Mouse (Mus musculus) c-Kit-positive CD71-positive TER-119-negative erythroid progenitor cells, embryonic 14.5 days (primary cell): Measurements from ENCODE around the gene Tcap.

Source experiments
- DNase-seq: peaks from one replicate; pipeline ENCODE4 v3.0.0-alpha.2; 2013; ENCODE audit warnings: low read depth

The Tcap gene

DNA sequence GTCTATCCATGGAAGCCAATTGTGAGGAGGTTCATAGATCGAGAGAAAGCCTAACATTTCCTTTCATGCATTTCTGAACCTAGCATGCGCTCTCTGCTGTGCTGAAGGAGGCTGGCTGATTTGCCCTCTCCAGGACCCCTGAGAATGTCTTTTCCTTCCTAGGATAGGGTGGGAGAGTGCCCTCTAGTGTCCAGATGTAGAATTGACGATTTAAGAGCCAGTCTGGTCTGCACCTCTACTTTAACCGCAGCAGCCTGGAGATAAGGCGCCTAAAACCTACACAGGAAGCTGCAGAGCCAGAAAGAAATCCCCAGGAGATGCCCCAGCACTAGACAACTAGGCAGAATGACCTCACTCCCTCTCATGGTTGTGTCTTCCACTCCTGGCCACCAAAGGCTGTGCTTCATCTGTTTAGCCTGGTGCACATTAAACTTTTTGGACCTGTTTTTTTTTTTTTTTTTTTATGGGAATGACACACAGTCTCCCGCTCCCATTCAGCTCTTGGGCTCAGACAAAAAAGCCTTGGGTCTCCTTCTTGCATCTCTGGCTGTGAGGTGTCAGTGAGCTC lies 27.8 kb upstream of the Tcap start:
- DNase-seq = peak; percentile 75

DNA sequence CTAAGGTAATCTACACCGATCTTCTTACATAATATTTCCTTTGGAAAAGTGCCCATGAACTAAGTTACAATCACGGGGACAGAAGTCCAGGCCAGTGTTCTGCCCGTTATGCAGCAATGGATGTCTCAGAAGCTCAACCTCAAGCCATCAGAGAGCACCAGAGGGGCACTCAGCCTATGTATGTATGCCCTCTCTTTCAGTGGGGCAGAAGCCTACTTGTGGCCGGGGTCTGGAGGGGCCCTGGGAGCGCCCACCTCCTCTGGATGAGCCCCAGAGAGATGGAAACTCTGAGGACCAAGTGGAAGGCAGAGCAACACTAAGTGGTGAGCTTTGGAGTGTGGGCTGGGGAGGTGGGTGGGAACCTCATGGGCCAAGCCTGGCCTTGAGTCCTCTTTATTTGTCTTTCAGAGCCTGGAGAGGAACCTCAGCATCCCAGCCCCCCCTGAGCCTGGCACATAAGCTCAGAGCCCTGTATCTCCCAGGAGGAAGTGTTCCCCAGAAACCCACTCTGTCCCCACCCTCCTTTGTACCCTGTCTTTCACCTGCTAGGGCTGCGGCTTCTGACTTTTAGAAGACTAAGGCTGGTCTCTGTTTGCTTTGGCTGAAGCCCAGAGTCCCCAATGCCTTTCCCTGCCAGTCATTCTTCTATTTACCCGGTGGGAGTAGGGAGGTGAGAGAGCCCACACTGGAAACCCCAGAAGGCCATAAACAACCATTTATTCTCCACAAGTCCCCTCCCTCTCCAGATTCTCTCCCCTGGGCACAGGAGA lies 26.8 kb upstream of the Tcap start:
- no peak for DNase-seq

GRCm38 (mm10) chr11:98357396-98358160 lies 26.0 kb upstream of the Tcap start:
- DNase-seq = no peak

DNA sequence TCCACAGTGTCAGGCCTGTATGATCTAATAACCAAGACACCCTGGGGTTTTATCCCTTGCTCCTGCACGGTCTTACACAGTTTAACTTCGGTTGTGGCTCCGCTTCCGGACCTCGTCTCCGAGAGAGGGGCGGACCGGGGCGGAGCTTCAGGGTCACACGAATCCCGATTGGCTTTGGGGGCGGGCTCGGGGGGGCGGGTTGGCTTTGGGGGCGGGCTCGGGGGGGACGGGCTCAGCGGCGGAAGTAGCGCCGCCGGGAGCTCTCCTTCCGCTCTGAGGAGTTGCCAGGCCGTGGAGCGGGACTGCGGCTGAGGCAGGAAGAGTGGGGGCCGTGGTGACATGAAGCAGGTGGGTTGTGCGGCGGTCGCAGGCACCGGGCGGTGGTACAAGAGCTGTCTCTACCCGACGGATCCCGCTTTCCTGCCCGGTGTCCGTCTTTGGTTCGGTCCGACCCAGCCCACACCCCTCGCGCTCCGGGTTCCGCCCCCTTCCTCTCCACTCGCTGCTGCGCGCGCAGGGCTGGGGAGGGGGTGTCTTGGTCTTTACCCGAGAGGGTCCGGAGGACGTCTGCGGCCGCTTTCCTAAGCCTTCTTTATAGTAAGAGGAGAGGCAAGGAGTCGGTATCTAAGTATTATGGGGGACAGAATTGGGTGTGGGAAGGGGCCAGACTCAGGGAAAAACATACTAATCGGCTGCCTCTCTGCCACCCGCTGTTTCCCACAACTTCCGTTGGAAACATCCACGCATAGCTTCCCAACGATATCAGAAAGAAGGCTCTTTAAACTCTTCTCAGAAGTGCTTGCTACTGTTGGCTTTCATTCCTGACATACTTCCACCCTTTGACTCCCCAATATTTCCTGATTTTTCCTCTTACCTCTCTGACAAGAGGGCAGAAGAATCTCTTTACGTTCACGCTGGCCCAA lies 25.2 kb upstream of the Tcap start, which contains the start of gene Stard3:
Stard3 (plus strand) TSS at position 208 of the 923 bp plus-strand sequence.
- peak; percentile 89 for DNase-seq

GRCm38 (mm10) chr11:98360866-98361521 lies 22.6 kb upstream of the Tcap start:
- DNase-seq = no peak

GRCm38 (mm10) chr11:98363817-98364216 lies 19.8 kb upstream of the Tcap start:
- DNase-seq = no peak

GRCm38 (mm10) chr11:98364410-98364809 lies 19.2 kb upstream of the Tcap start:
- no peak for DNase-seq

DNA sequence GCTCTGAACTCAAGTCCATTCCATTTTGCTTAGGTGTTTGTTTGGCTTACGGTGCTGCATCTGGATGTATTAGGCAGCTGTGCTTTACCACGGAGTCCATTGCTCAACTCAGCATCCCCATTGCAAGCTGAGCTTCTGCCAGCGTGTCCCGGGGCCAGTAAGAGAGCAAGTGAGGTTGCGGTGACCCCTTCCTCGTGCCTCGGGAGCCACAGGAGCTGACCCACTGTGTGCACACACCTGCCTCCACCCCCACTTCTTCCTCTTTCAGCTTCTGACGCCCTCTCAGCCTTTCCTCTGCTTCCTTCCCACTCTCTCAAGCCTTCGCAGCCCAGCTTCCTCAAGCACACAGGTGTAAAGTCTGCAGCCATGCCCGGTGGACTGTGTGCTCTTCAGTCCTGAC lies 17.3 kb upstream of the Tcap start:
- DNase-seq = no peak

GRCm38 (mm10) chr11:98367171-98367862 lies 16.3 kb upstream of the Tcap start:
- DNase-seq = no peak

DNA sequence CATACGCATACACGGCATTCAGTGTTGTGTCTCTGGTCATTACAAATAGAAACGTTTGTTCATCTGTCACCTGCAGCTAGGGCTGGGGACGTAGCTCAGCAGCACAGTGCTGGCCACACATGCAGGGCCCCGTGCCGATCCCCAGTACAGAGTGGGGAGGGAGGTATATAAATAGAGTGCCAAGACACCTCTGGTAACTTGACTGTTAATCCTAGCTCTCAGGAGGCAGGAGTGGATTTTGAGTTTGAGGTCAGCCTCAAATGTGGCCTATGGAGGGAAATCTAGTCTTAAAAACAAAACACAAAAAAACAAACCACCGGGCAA lies 15.8 kb upstream of the Tcap start:
- DNase-seq = no peak

DNA sequence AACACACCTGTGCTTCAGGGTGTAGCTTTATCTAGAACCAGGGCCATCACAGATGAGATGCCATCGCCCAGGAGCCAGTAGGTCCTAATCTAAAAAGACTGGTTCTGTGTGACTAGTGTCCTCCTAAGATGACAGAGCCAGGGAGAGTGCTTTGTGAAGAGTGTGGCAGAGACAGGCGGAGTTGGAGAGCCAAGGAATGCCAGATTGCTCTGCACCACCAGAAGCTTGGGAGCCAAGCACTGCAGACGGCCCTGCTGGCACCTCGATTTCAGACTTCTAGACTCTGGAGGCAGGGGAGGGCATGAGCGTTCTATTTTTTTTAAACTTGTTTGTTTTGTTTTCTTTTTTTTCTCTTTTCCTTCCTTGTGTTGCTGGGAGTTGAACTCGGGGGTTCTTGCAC lies 14.3 kb upstream of the Tcap start:
- DNase-seq = no peak

DNA sequence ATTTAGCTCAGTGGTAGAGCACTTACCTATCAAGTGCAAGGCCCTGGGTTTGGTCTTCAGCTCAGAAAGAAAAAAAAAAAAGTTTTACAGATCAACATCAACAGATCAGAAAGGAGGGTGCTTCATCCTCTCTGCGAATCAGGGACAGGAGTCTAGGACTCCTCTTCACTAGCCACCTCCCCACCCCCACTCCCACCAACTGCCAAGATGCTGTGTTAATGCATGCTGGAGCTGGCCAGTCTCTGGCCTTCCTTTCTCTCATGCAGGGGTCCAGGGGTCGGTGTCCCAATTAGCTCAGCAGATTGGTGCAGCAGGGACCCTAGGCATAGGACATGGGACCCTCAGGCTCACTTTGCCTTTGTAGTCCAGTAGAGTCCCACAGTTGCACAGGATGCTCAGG lies 13.0 kb upstream of the Tcap start:
- DNase-seq = no peak

GRCm38 (mm10) chr11:98371556-98372240 lies 11.9 kb upstream of the Tcap start:
- DNase-seq = no peak

DNA sequence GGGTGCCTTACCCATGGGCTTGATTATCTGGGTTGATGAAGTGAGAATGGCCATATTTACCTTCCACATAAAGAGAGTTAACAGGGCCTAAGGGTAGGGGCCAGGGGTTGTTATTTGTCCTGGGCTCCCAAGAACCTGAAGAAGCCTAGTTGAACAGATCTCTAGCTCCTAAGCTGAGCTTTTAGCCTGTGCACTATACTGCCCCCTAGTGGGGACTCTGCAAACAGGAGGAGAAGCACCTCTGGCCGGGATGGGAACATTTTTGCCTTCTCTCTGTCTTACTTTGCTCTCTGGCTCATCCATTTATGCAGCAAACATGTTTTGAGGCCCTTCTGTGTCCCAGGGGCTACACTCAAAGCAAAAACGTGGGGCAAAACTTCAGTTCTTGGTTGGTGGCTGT lies 11.2 kb upstream of the Tcap start:
- DNase-seq = peak; percentile 57

- DNase-seq = no peak
Measured at GRCm38 (mm10) chr11:98373244-98373643, 10.4 kb upstream of the Tcap start.

DNA sequence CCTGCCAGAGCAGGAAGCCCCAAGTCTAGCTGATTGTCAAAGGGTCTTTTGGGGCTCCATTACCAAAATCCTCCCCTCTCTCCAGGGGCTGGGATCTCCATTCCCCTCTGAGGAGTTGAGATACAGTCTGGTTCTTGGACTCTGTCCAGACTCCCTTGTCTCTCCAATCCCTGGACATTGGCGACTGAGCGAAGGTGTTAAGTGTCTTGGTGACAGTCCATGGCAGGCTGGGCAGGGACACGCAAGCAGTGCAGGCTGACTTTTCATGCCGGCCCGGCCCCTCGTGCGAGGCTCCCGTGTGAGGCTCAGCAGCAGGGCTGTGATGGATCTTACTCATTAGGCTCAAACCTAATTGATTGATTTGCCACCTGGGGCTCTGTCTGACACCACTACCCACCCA lies 9.3 kb upstream of the Tcap start:
- no peak for DNase-seq

DNA sequence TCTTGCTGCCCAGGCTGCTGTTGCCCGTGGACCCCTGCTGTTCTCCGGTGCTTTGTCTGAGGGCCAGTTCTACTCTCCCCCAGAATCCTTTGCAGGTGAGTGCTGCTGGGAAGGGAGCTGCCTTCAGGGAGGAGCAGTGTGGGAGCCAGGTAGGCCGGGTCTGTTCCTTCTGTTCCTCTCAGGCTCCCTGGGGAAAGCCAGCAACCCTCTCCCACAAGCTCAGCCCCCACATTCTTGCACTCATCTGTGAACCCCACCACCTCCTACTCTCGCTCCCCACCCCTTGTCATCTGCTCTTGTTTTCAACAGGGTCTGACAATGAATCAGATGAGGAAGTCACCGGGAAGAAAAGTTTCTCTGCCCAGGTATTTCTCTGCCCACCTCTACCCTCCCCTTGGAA lies 6.9 kb upstream of the Tcap start:
- DNase-seq = no peak

DNA sequence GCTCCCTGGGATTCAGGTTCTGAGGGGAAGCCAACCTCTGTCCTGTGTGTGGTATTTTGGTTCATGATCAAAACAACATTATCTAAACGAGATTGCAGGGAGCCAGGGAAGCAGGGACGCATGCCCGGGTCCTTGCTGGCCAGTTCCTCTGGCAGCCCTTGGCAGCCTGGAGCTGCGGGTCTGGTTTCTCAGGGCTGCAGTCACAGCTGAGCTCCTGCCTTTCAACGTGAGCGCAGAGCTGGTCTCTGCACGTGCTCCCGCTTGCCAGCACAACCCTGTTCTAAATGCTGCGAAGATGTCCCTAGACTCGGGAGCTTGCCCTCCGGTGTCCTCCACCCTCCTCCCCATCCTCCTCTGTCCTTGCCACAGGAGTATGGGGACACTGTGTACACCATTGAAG lies 5.8 kb upstream of the Tcap start:
- DNase-seq = no peak

DNA sequence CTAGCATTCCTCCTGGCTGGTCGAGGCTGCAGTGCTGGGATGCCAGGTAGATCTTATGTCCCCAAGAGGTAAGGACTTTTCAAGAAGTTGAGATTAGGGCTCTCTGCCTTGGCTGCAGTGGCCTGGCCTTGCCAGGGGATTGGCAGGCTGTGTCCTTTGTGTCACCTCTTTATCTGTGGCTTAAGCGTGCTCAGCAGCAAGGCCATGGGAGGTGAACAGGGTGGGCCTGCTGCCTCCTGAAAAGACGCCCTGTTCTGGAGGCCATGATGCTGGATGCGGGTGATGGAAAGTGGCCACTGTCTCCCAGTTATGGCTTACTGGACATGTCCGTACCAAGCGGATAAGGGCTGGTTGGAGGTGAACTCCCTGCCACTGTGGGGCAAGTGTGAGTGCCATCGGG lies 4.2 kb upstream of the Tcap start:
- no peak for DNase-seq

GRCm38 (mm10) chr11:98380106-98380505 lies 3.5 kb upstream of the Tcap start:
- no peak for DNase-seq

GRCm38 (mm10) chr11:98381651-98382050 lies 2.0 kb upstream of the Tcap start:
- no peak for DNase-seq
